Mouse (Mus musculus): Measurements from ENCODE around the gene Aknad1. TPM values are rescaled to one million over a fixed set of nuclear protein-coding genes. Genes with fewer than 3 reads are reported as not detected.
A peak's percentile ranks its signal among the peaks of the same experiment; 100 is the strongest.

Aknad1 gene
- polyA plus RNA-seq, 1 experiment from 2014 or later = not detected

GRCm38 (mm10) chr3:108770725-108771368, 31.4 kb downstream of the Aknad1 start:
- ATAC-seq (ENCODE audit: insufficient number of reproducible peaks, insufficient read depth, low FRiP score, low read depth) = peak; percentile 58; the same call in 1 of the 2 replicates
- Histone ChIP-seq H3K4me1 (ENCODE audit: control insufficient read depth in 2 of 2, insufficient read depth in 2 of 2, low read length in 2 of 2) (no peaks in the 10 kb centered on the region), H3K4me2 (ENCODE audit: low read length) (no peak overlapping the region)

GRCm38 (mm10) chr3:108772211-108772610, 32.8 kb downstream of the Aknad1 start:
- Histone ChIP-seq H3K4me3 (ENCODE audit: control insufficient read depth in 1 of 2, insufficient read depth in 1 of 2, low read depth in 1 of 2, low read length in 2 of 2) (no peak overlapping the region), H3K27me3 (ENCODE audit: control insufficient read depth, insufficient read depth, low read length) (peaks cover 5% of the 10 kb centered on the region; the same call in 1 of the 2 replicates), H3K36me3 (ENCODE audit: control insufficient read depth, insufficient read depth, low read length) (no peaks in the 10 kb centered on the region), H3K9me3 (ENCODE audit: control insufficient read depth, low read length) (no peaks in the 10 kb centered on the region), H3K9ac (ENCODE audit: low read length) (no peak overlapping the region), H3K4me1 (ENCODE audit: control insufficient read depth in 2 of 2, insufficient read depth in 2 of 2, low read length in 2 of 2) (no peaks in the 10 kb centered on the region), H3K4me2 (ENCODE audit: low read length) (no peak overlapping the region), H3K27ac (replicated peaks in 1 of 2; ENCODE audit: control insufficient read depth in 1 of 2, insufficient read depth in 1 of 2, low read depth in 2 of 2, low read length in 2 of 2) (no peak overlapping the region)
- no peak for ATAC-seq (ENCODE audit: insufficient number of reproducible peaks, insufficient read depth, low FRiP score, low read depth)
- 80% methylated on average over 13 of the region's 13 CpGs for WGBS

More at GRCm38 (mm10) chr3:108770725-108771368, 31.4 kb downstream of the Aknad1 start:
- no peak overlapping the region for H3K9ac ChIP-seq (ENCODE audit: low read length)
- H3K4me3 ChIP-seq (ENCODE audit: control insufficient read depth in 1 of 2, insufficient read depth in 1 of 2, low read depth in 1 of 2, low read length in 2 of 2) = no peak overlapping the region
- no peaks in the 10 kb centered on the region for H3K9me3 ChIP-seq (ENCODE audit: control insufficient read depth, low read length)
- no peaks in the 10 kb centered on the region for H3K36me3 ChIP-seq (ENCODE audit: control insufficient read depth, insufficient read depth, low read length)
- H3K27ac ChIP-seq (replicated peaks in 1 of 2; ENCODE audit: control insufficient read depth in 1 of 2, insufficient read depth in 1 of 2, low read depth in 2 of 2, low read length in 2 of 2) = peak overlapping the region in 1 of 2 experiments; percentile 38; a peak in 2 of 4 replicates
- H3K27me3 ChIP-seq (ENCODE audit: control insufficient read depth, insufficient read depth, low read length) = peaks cover 5% of the 10 kb centered on the region; the same call in 1 of the 2 replicates
- WGBS = 21% methylated on average over 6 of the region's 6 CpGs

- 81% methylated on average over 3 of the region's 3 CpGs for WGBS
- no peaks in the 10 kb centered on the region for H3K9me3 ChIP-seq (ENCODE audit: control insufficient read depth, low read length)
- no peaks in the 10 kb centered on the region for H3K36me3 ChIP-seq (ENCODE audit: control insufficient read depth, insufficient read depth, low read length)
- H3K27ac ChIP-seq (replicated peaks in 1 of 2; ENCODE audit: control insufficient read depth in 1 of 2, insufficient read depth in 1 of 2, low read depth in 2 of 2, low read length in 2 of 2) = no peak overlapping the region
- no peak for ATAC-seq (ENCODE audit: insufficient number of reproducible peaks, insufficient read depth, low FRiP score, low read depth)
- H3K4me2 ChIP-seq (ENCODE audit: low read length) = no peak overlapping the region
- H3K4me1 ChIP-seq (ENCODE audit: control insufficient read depth in 2 of 2, insufficient read depth in 2 of 2, low read length in 2 of 2) = no peaks in the 10 kb centered on the region
- no peak overlapping the region for H3K9ac ChIP-seq (ENCODE audit: low read length)
- H3K27me3 ChIP-seq (ENCODE audit: control insufficient read depth, insufficient read depth, low read length) = peaks cover 5% of the 10 kb centered on the region; the same call in 1 of the 2 replicates
- no peak overlapping the region for H3K4me3 ChIP-seq (ENCODE audit: control insufficient read depth in 1 of 2, insufficient read depth in 1 of 2, low read depth in 1 of 2, low read length in 2 of 2)
These were observed 33.4 kb downstream of the Aknad1 start for GRCm38 (mm10) chr3:108772811-108773210.

- WGBS = 69% methylated on average over 4 of the region's 4 CpGs
- Histone ChIP-seq H3K4me2 (ENCODE audit: low read length) (no peak overlapping the region), H3K4me1 (ENCODE audit: control insufficient read depth in 2 of 2, insufficient read depth in 2 of 2, low read length in 2 of 2) (peaks cover 7 to 8% of the 10 kb centered on the region in 2 experiments; a peak in 2 of 4 replicates)
These were observed 39.5 kb downstream of the Aknad1 start for GRCm38 (mm10) chr3:108778761-108779540.

GRCm38 (mm10) chr3:108781238-108781883, 41.9 kb downstream of the Aknad1 start:
- 52% methylated on average over 10 of the region's 10 CpGs for WGBS
- Histone ChIP-seq H3K4me1 (ENCODE audit: control insufficient read depth in 2 of 2, insufficient read depth in 2 of 2, low read length in 2 of 2) (peaks cover 7 to 8% of the 10 kb centered on the region in 2 experiments; a peak in 2 of 4 replicates), H3K27ac (replicated peaks in 1 of 2; ENCODE audit: control insufficient read depth in 1 of 2, insufficient read depth in 1 of 2, low read depth in 2 of 2, low read length in 2 of 2) (peak overlapping the region; percentile 31 to 61; a peak in 3 of 4 replicates), H3K9ac (ENCODE audit: low read length) (no peak overlapping the region), H3K4me2 (ENCODE audit: low read length) (no peak overlapping the region), H3K4me3 (ENCODE audit: control insufficient read depth in 1 of 2, insufficient read depth in 1 of 2, low read depth in 1 of 2, low read length in 2 of 2) (no peak overlapping the region), H3K27me3 (ENCODE audit: control insufficient read depth, insufficient read depth, low read length) (no peaks in the 10 kb centered on the region), H3K9me3 (ENCODE audit: control insufficient read depth, low read length) (peaks cover 9% of the 10 kb centered on the region), H3K36me3 (ENCODE audit: control insufficient read depth, insufficient read depth, low read length) (no peaks in the 10 kb centered on the region)
- ATAC-seq (ENCODE audit: insufficient number of reproducible peaks, insufficient read depth, low FRiP score, low read depth) = peak; percentile 66; the same call in 1 of the 2 replicates

More at GRCm38 (mm10) chr3:108778761-108779540, 39.5 kb downstream of the Aknad1 start:
- no peak overlapping the region for H3K27ac ChIP-seq (replicated peaks in 1 of 2; ENCODE audit: control insufficient read depth in 1 of 2, insufficient read depth in 1 of 2, low read depth in 2 of 2, low read length in 2 of 2)
- H3K9me3 ChIP-seq (ENCODE audit: control insufficient read depth, low read length) = no peaks in the 10 kb centered on the region
- H3K4me3 ChIP-seq (ENCODE audit: control insufficient read depth in 1 of 2, insufficient read depth in 1 of 2, low read depth in 1 of 2, low read length in 2 of 2) = no peak overlapping the region
- H3K36me3 ChIP-seq (ENCODE audit: control insufficient read depth, insufficient read depth, low read length) = no peaks in the 10 kb centered on the region
- H3K9ac ChIP-seq (ENCODE audit: low read length) = no peak overlapping the region
- peaks cover 5% of the 10 kb centered on the region; the same call in 1 of the 2 replicates for H3K27me3 ChIP-seq (ENCODE audit: control insufficient read depth, insufficient read depth, low read length)
- no peak for ATAC-seq (ENCODE audit: insufficient number of reproducible peaks, insufficient read depth, low FRiP score, low read depth)

GRCm38 (mm10) chr3:108781884-108782270, 42.4 kb downstream of the Aknad1 start:
- peaks cover 9% of the 10 kb centered on the region for H3K9me3 ChIP-seq (ENCODE audit: control insufficient read depth, low read length)
- H3K4me1 ChIP-seq (ENCODE audit: control insufficient read depth in 2 of 2, insufficient read depth in 2 of 2, low read length in 2 of 2) = peaks cover 7 to 8% of the 10 kb centered on the region in 2 experiments; a peak in 2 of 4 replicates
- H3K27me3 ChIP-seq (ENCODE audit: control insufficient read depth, insufficient read depth, low read length) = no peaks in the 10 kb centered on the region
- no peak overlapping the region for H3K4me2 ChIP-seq (ENCODE audit: low read length)
- no peak overlapping the region for H3K9ac ChIP-seq (ENCODE audit: low read length)
- no peaks in the 10 kb centered on the region for H3K36me3 ChIP-seq (ENCODE audit: control insufficient read depth, insufficient read depth, low read length)
- no peak for ATAC-seq (ENCODE audit: insufficient number of reproducible peaks, insufficient read depth, low FRiP score, low read depth)
- H3K4me3 ChIP-seq (ENCODE audit: control insufficient read depth in 1 of 2, insufficient read depth in 1 of 2, low read depth in 1 of 2, low read length in 2 of 2) = no peak overlapping the region
- peak overlapping the region; percentile 31 to 61; a peak in 2 of 4 replicates for H3K27ac ChIP-seq (replicated peaks in 1 of 2; ENCODE audit: control insufficient read depth in 1 of 2, insufficient read depth in 1 of 2, low read depth in 2 of 2, low read length in 2 of 2)
- 66% methylated on average over 5 of the region's 5 CpGs for WGBS

GRCm38 (mm10) chr3:108782364-108782895, 43.0 kb downstream of the Aknad1 start:
- Histone ChIP-seq H3K9ac (ENCODE audit: low read length) (no peak overlapping the region), H3K27ac (replicated peaks in 1 of 2; ENCODE audit: control insufficient read depth in 1 of 2, insufficient read depth in 1 of 2, low read depth in 2 of 2, low read length in 2 of 2) (peak overlapping the region; percentile 55 to 68; a peak in 3 of 4 replicates), H3K36me3 (ENCODE audit: control insufficient read depth, insufficient read depth, low read length) (no peaks in the 10 kb centered on the region), H3K9me3 (ENCODE audit: control insufficient read depth, low read length) (peaks cover 9% of the 10 kb centered on the region), H3K4me2 (ENCODE audit: low read length) (no peak overlapping the region), H3K4me3 (ENCODE audit: control insufficient read depth in 1 of 2, insufficient read depth in 1 of 2, low read depth in 1 of 2, low read length in 2 of 2) (no peak overlapping the region), H3K4me1 (ENCODE audit: control insufficient read depth in 2 of 2, insufficient read depth in 2 of 2, low read length in 2 of 2) (peaks cover 7 to 8% of the 10 kb centered on the region in 2 experiments; a peak in 2 of 4 replicates), H3K27me3 (ENCODE audit: control insufficient read depth, insufficient read depth, low read length) (no peaks in the 10 kb centered on the region)
- ATAC-seq (ENCODE audit: insufficient number of reproducible peaks, insufficient read depth, low FRiP score, low read depth) = peak; percentile 44
- WGBS = 46% methylated on average over 6 of the region's 6 CpGs
